ENCODE assay signal across 8 mouse cellular contexts in the genomic region with DNA sequence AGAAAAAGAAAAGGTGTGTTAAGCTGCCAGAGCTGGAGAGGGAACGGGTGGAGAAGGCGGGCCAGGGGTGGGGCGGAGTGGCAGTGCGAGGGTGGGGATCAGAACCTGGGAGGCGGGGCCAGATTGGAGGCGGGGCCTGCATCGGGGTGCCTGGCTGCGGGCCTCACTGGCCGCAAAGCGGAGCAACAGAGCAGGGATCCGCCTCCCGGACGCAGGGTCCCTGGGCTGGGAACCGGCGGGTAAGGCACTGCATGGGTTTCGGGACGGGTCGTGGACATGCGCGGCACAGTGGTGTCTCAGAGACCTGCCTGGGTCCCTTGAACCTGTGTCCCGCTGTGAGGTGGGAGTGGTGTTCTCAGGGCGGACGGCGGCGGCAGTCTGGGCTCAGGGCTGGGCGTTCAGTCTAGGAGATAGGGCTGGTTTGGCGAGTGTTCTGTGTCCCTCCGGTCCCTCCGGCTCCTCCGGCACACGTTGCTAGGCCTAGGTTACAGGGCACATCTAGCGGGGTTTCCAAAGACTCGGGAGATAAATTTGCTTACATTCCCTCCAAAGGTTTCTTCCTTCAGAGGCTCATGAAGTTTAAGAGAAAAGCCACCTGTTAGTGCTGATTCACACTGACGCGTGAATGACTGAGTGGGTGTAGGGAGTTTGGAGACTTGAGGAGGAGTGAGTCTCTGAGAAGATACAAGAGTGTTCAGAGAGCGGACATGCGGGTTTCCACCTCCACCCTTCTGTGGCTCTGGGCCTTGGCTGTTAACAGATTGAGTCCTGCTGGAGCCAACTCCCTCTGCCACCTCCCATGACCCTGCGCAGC. TPM values are rescaled to one million over a fixed set of nuclear protein-coding genes. Genes with fewer than 3 reads are reported as not detected.
A peak's percentile ranks its signal among the peaks of the same experiment; 100 is the strongest.
DNase-seq lines count a peak whose midpoint lies in the region; ATAC-seq lines count a peak whose summit lies in the region.

A gene (plus strand): TSS at position 176 of the 814 bp plus-strand sequence.

- H3K4me2 ChIP-seq in hindbrain, embryonic 14.5 days (replicated peaks), result peak within 1 kb of the TSS; percentile 73

- ATAC-seq in hindbrain, embryonic 14.5 days (ENCODE audit: low FRiP score), result peak; percentile 89

- peak within 1 kb of the TSS; percentile 39 for H3K4me3 ChIP-seq in hindbrain, embryonic 14.5 days (replicated peaks; ENCODE audit: low read length)

- H3K27me3 ChIP-seq in hindbrain, embryonic 14.5 days (ENCODE audit: control insufficient read depth, insufficient read depth, low read length), result no peaks in the 10 kb centered on the region

- no peak within 1 kb of the TSS for H3K27ac ChIP-seq in hindbrain, embryonic 14.5 days

- H3K36me3 ChIP-seq in hindbrain, embryonic 14.5 days (replicated peaks; ENCODE audit: control insufficient read depth, insufficient read depth), result no peaks in the 10 kb centered on the region

- 3% methylated on average over 38 of the region's 38 CpGs for WGBS in hindbrain, embryonic 14.5 days

- no peaks in the 10 kb centered on the region for H3K9me3 ChIP-seq in hindbrain, embryonic 14.5 days (ENCODE audit: control insufficient read depth, low read length)

- 0 out of 2 replicates have a peak within 1 kb of the TSS, but pooled peaks have one; percentile 34 for H3K9ac ChIP-seq in hindbrain, embryonic 14.5 days

- no peaks in the 10 kb centered on the region for H3K4me1 ChIP-seq in hindbrain, embryonic 14.5 days (replicated peaks; ENCODE audit: control insufficient read depth, insufficient read depth, low read length)

- DNase-seq in R1 (ENCODE audit: low read depth, low spot score), result peak; percentile 93
- DNase-seq in cerebellum, postnatal 25 days, result peak; percentile 86 to 93
- DNase-seq in frontal cortex, postnatal 36 days (ENCODE audit: low spot score in 2 of 2), result peak; percentile 73 to 80
- DNase-seq in hindbrain, embryonic 14.5 days (ENCODE audit: low spot score), result peak; percentile 77
- peak; percentile 85 to 86 for DNase-seq in layer of hippocampus, postnatal 36 days
- peak; percentile 98 for DNase-seq in lung, postnatal 36 days
- DNase-seq in retina, embryonic 14.5 days (ENCODE audit: low spot score), result peak; percentile 90
- peak; percentile 97 to 99 for DNase-seq in thymus, postnatal 36 days

RNA-seq across cellular contexts. Expression of the gene that starts here (rescaled TPM):
- 18.7 and 21.4 TPM in 2 replicates for polyA plus RNA-seq in hindbrain, embryonic 14.5 days (2014; fragmentation: Nextera tagmentation; extraction: Ambion mirVana)
- total RNA-seq in layer of hippocampus, postnatal 36 days (2021), result 1 to 10 TPM; 3.2 to 4.5 TPM
